Mouse (Mus musculus) ES-E14 (cell line): Measurements from ENCODE around the gene Jund. TPM values are rescaled to one million over a fixed set of nuclear protein-coding genes. Genes with fewer than 3 reads are reported as not detected.
A peak's percentile ranks its signal among the peaks of the same experiment; 100 is the strongest.

Experiments
- DNase-seq: peaks from one replicate; pipeline ENCODE4 v3.0.0-alpha.2; 2013; ENCODE audit warnings: low read depth, low spot score
- H3K27ac ChIP-seq: 2 replicates; pipeline ENCODE4 v1.5.1; 2012; ENCODE audit warnings: low read depth, mild to moderate bottlenecking, low read length, moderate library complexity, mixed read lengths; ENCODE audit not compliant: poor library complexity, insufficient read depth, severe bottlenecking
- H3K36me3 ChIP-seq: 2 replicates; pipeline ENCODE4 v1.6.1; 2012; ENCODE audit warnings: mild to moderate bottlenecking, low read length, moderate library complexity, mixed read lengths; ENCODE audit not compliant: control insufficient read depth, poor library complexity, insufficient read depth, severe bottlenecking
- H3K4me1 ChIP-seq, 2 experiments: fragments of 150-350 bp in 1 of 2; sonication (generic) in 1 of 2; 2 replicates each; pipeline ENCODE4 v1.6.1; 2012; ENCODE audit warnings: low read length in 2 of 2, mild to moderate bottlenecking in 1 of 2, mixed read lengths in 1 of 2; ENCODE audit not compliant: control insufficient read depth in 2 of 2, insufficient read depth in 2 of 2, poor library complexity in 1 of 2
- H3K4me3 ChIP-seq, 2 experiments: fragments of 150-350 bp in 1 of 2; sonication (generic) in 1 of 2; 2 replicates each; pipeline ENCODE4 v1.5.1; 2012; ENCODE audit warnings: low read length in 2 of 2, low read depth in 1 of 2, mild to moderate bottlenecking in 1 of 2, mixed read lengths in 1 of 2; ENCODE audit not compliant: insufficient read depth in 1 of 2, poor library complexity in 1 of 2, severe bottlenecking in 1 of 2
- H3K9ac ChIP-seq: 2 replicates; pipeline ENCODE4 v1.6.1; 2012; ENCODE audit warnings: low read depth, mild to moderate bottlenecking, low read length, mixed read lengths; ENCODE audit not compliant: poor library complexity, insufficient read depth, severe bottlenecking
- H3K9me3 ChIP-seq: fragments of 150-350 bp; sonication (generic); 2 replicates; pipeline ENCODE4 v1.6.1; 2012; ENCODE audit warnings: low read depth, mild to moderate bottlenecking, low read length; ENCODE audit not compliant: control insufficient read depth, insufficient read depth
- CHD2 ChIP-seq: IDR thresholded peaks from 2 replicates; pipeline ENCODE4 v1.6.1; 2014; ENCODE audit warnings: mild to moderate bottlenecking, low read depth, low read length, inconsistent platforms
- HCFC1 ChIP-seq: IDR thresholded peaks from 2 replicates; pipeline ENCODE4 v1.6.1; 2012; ENCODE audit warnings: low read length, inconsistent platforms, borderline replicate concordance; ENCODE audit not compliant: insufficient read depth
- MAFK ChIP-seq: IDR thresholded peaks from 2 replicates; pipeline ENCODE4 v1.6.1; 2014; ENCODE audit warnings: mild to moderate bottlenecking, low read depth, low read length, inconsistent platforms; ENCODE audit not compliant: insufficient read depth
- ZC3H11A ChIP-seq: IDR thresholded peaks from 2 replicates; pipeline ENCODE4 v1.6.1; 2012; ENCODE audit warnings: low read depth, mild to moderate bottlenecking, inconsistent platforms, low read length, borderline replicate concordance
- ZNF384 ChIP-seq: IDR thresholded peaks from 2 replicates; pipeline ENCODE4 v1.6.1; 2012; ENCODE audit warnings: low read depth, low read length, inconsistent platforms
- in situ Hi-C, 2 experiments: fragments of 600-800 bp; cut with MboI; formaldehyde crosslinking; loops; one replicate each; pipeline ENCODE4 v1.15.1; 2025; ENCODE audit warnings: low sequenced_read_pairs in 2 of 2, inconsistent platforms in 1 of 2; ENCODE audit not compliant: unreplicated experiment in 2 of 2
- total RNA-seq: library from RNA; depleted of rRNA; stranded (reverse); fragments of 300-350 nt; gene quantifications from 2 replicates; pipeline ENCODE4 v1.2.3, GENCODE M21; 2012

The Jund gene
- total RNA-seq, 1 experiment: 60.1 TPM

- no peak for TF ChIP-seq CHD2
- TF ChIP-seq ZNF384: no peak
- TF ChIP-seq MAFK: no peak
- TF ChIP-seq ZC3H11A: no peak
- no peak for TF ChIP-seq HCFC1
- DNase-seq: no peak
- H3K9ac ChIP-seq: no peak overlapping the region
- H3K36me3 ChIP-seq: peaks cover 31% of the 10 kb centered on the region; the same call in 1 of the 2 replicates
- in situ Hi-C loops: no loop called here
- no peaks in the 10 kb centered on the region for H3K9me3 ChIP-seq
- H3K4me1 ChIP-seq: peaks cover 11 to 29% of the 10 kb centered on the region in 2 experiments; a peak in 3 of 4 replicates
- no peak overlapping the region for H3K4me3 ChIP-seq
- H3K27ac ChIP-seq: no peak overlapping the region; the same call in 1 of the 2 replicates
Observed at GRCm38 (mm10) chr8:70680039-70680438, 18.7 kb upstream of the Jund start.

GRCm38 (mm10) chr8:70681410-70681809, 17.3 kb upstream of the Jund start:
- H3K36me3 ChIP-seq: peaks cover 26% of the 10 kb centered on the region; the same call in 1 of the 2 replicates

GRCm38 (mm10) chr8:70682193-70682592, 16.6 kb upstream of the Jund start:
- H3K9me3 ChIP-seq: no peaks in the 10 kb centered on the region
- DNase-seq: no peak
- H3K9ac ChIP-seq: peak overlapping the region; percentile 3; the same call in 1 of the 2 replicates
- no peak for TF ChIP-seq MAFK
- TF ChIP-seq ZC3H11A: no peak
- no peak for TF ChIP-seq HCFC1
- TF ChIP-seq ZNF384: no peak
- TF ChIP-seq CHD2: no peak
- in situ Hi-C loops: no loop called here
- H3K4me3 ChIP-seq: 0 out of 4 replicates have a peak overlapping the region, but pooled peaks of 1 of the 2 experiments have one; percentile 12
- peaks cover 9 to 23% of the 10 kb centered on the region in 2 experiments; a peak in 3 of 4 replicates for H3K4me1 ChIP-seq
- peaks cover 24% of the 10 kb centered on the region; the same call in 1 of the 2 replicates for H3K36me3 ChIP-seq
- H3K27ac ChIP-seq: no peak overlapping the region; the same call in 1 of the 2 replicates

More at GRCm38 (mm10) chr8:70681410-70681809, 17.3 kb upstream of the Jund start:
- DNase-seq: no peak
- in situ Hi-C loops: no loop called here
- Histone ChIP-seq H3K4me1 (peaks cover 9 to 26% of the 10 kb centered on the region in 2 experiments; a peak in 3 of 4 replicates), H3K4me3 (no peak overlapping the region), H3K9me3 (no peaks in the 10 kb centered on the region), H3K27ac (no peak overlapping the region), H3K9ac (no peak overlapping the region)
- TF ChIP-seq ZNF384 (no peak), ZC3H11A (no peak), HCFC1 (no peak), CHD2 (no peak), MAFK (no peak)

GRCm38 (mm10) chr8:70682692-70683091, 16.1 kb upstream of the Jund start:
- peaks cover 9 to 22% of the 10 kb centered on the region in 2 experiments; a peak in 3 of 4 replicates for H3K4me1 ChIP-seq

More at GRCm38 (mm10) chr8:70682692-70683091, 16.1 kb upstream of the Jund start:
- peak overlapping the region; percentile 3; the same call in 1 of the 2 replicates for H3K9ac ChIP-seq
- peaks cover 20% of the 10 kb centered on the region; the same call in 1 of the 2 replicates for H3K36me3 ChIP-seq
- H3K4me3 ChIP-seq: no peak overlapping the region
- H3K27ac ChIP-seq: no peak overlapping the region; the same call in 1 of the 2 replicates
- no peak for TF ChIP-seq ZNF384
- no peak for TF ChIP-seq MAFK
- TF ChIP-seq CHD2: no peak
- no peak for TF ChIP-seq ZC3H11A
- TF ChIP-seq HCFC1: no peak
- H3K9me3 ChIP-seq: no peaks in the 10 kb centered on the region
- no peak for DNase-seq
- in situ Hi-C loops: no loop called here
